In the genomic region with DNA sequence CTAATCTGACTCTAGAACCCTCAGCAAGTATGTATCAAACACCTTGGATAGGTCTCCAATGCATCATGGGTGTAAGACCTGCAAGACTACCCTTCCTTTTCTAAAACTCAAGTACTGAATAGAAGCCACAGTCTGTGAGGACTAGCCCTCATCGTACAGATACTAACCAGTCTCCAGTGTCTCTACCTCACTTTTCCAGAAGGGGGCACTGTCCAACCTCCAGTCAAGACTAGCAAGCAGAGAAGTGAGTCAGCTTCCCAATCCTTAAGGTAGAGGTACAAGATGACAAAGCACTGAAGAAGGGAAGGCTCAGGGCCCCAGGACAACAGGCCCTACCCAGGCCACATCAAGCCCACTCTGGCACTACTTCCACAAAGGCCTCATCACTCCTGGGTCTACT, we compare ENCODE assay signal across 8 mouse cellular contexts. TPM values are rescaled to one million over a fixed set of nuclear protein-coding genes. Genes with fewer than 3 reads are reported as not detected.
DNase-seq lines count a peak whose midpoint lies in the region; ATAC-seq and TF ChIP-seq lines count a peak whose summit lies in the region.

No protein-coding gene starts in this region.

- peaks cover 60% of the 10 kb centered on the region for H3K79me3 ChIP-seq in C2C12 (ENCODE audit: low read depth)

- H3K27me3 ChIP-seq in C2C12 (ENCODE audit: control insufficient read depth, insufficient read depth, insufficient read length), result no peaks in the 10 kb centered on the region

- H3K79me2 ChIP-seq in C2C12 (ENCODE audit: control insufficient read depth, insufficient read depth), result peaks cover 74% of the 10 kb centered on the region

- peaks cover 65% of the 10 kb centered on the region for H3K36me3 ChIP-seq in C2C12 (ENCODE audit: control insufficient read depth, insufficient read depth)

- H3ac ChIP-seq in C2C12 (ENCODE audit: control insufficient read depth, insufficient read length, low read depth), result no peak overlapping the region

- no peak for TF ChIP-seq POLR2A in bone marrow macrophage, adult 2 months (IDR thresholded peaks at IDR 0.05; ENCODE audit: borderline replicate concordance, low read depth, low read length)

- no peak for ATAC-seq in cerebellum, adult (ENCODE audit: insufficient number of reproducible peaks, low FRiP score, low TSS enrichment)
- peak; percentile 41; the same call in 1 of the 2 replicates for ATAC-seq in erythroid progenitor cell, adult 5-6 weeks (replicated peaks; ENCODE audit: low FRiP score, poor library complexity, severe bottlenecking)

- no peak overlapping the region for H3K27ac ChIP-seq in bone marrow macrophage, adult 2 months (ENCODE audit: insufficient read depth, low read depth, low read length)

- TF ChIP-seq CTCF in C2C12 (IDR thresholded peaks at IDR 0.05; ENCODE audit: control insufficient read depth, insufficient read depth, insufficient read length), result peak; percentile 34
- TF ChIP-seq CTCF in bone marrow macrophage, adult 2 months (IDR thresholded peaks at IDR 0.05; ENCODE audit: low read depth, low read length), result 0 out of 2 replicates have a peak, but pooled peaks have one; percentile 30

- DNase-seq in cerebellum, adult 11 months, result peak; percentile 64
- peak; percentile 74 for DNase-seq in kidney, postnatal 14 days
- peak; percentile 65 to 80 for DNase-seq in lung, adult 18-20 months
- DNase-seq in skeletal muscle tissue, adult 2 months (ENCODE audit: low read depth, low spot score), result peak; percentile 60

- no peak overlapping the region for H3K4me3 ChIP-seq in C2C12 (ENCODE audit: insufficient read depth, poor library complexity, severe bottlenecking)
- H3K4me3 ChIP-seq in bone marrow macrophage, adult 2 months (ENCODE audit: insufficient read depth, low read length), result no peak overlapping the region

- peaks cover 52% of the 10 kb centered on the region for H3K4me1 ChIP-seq in bone marrow macrophage, adult 2 months (ENCODE audit: control insufficient read depth, insufficient read depth, low read length)

TF ChIP-seq in C2C12, 6 proteins besides CTCF, POLR2A, EP300 and RAD21:
- TF ChIP-seq USF1 (IDR thresholded peaks at IDR 0.05; ENCODE audit: low read depth) (no peak), FOSL1 (IDR thresholded peaks at IDR 0.05; ENCODE audit: insufficient read depth, low read length, poor library complexity, severe bottlenecking) (no peak), MYOD1 (IDR thresholded peaks at IDR 0.05; ENCODE audit: control insufficient read depth, insufficient read length, low read depth) (no peak), CEBPB (IDR thresholded peaks at IDR 0.05; ENCODE audit: low read depth) (no peak), MAX (IDR thresholded peaks at IDR 0.05) (no peak)

RNA-seq across cellular contexts. Expression of a gene that starts 3.3 kb away (rescaled TPM):
- polyA plus RNA-seq in C2C12 (2012; fragmentation: generic; extraction: Trizol), result 165 TPM
- polyA plus RNA-seq in bone marrow macrophage, adult 2 months (2012; ENCODE audit: insufficient read depth, insufficient read length, missing spikeins), result 144 and 151 TPM in 2 replicates
- 16.6 and 38.6 TPM in 2 replicates for total RNA-seq in erythroid progenitor cell, adult 5-6 weeks (2015; ENCODE audit: low replicate concordance)
- 14.9 and 17.2 TPM in 2 replicates for total RNA-seq in erythroid progenitor cell, adult 5-6 weeks (2017; ENCODE audit: low replicate concordance)

RNA-seq across cellular contexts. Expression of a gene that starts 3.5 kb away (rescaled TPM):
- not detected for polyA plus RNA-seq in C2C12 (2012; fragmentation: generic; extraction: Trizol)
- polyA plus RNA-seq in bone marrow macrophage, adult 2 months (2012; ENCODE audit: insufficient read depth, insufficient read length, missing spikeins), result 2.5 TPM in 2 replicates
- not detected in 2 replicates for total RNA-seq in erythroid progenitor cell, adult 5-6 weeks (2015; ENCODE audit: low replicate concordance)
- total RNA-seq in erythroid progenitor cell, adult 5-6 weeks (2017; ENCODE audit: low replicate concordance), result not detected in 2 replicates

RNA-seq across cellular contexts. Expression of a gene that starts 14.1 kb away (rescaled TPM):
- polyA plus RNA-seq in C2C12 (2012; fragmentation: generic; extraction: Trizol), result 40.8 TPM
- polyA plus RNA-seq in bone marrow macrophage, adult 2 months (2012; ENCODE audit: insufficient read depth, insufficient read length, missing spikeins), result 91.1 and 97.9 TPM in 2 replicates
- 41.1 and 42.3 TPM in 2 replicates for total RNA-seq in erythroid progenitor cell, adult 5-6 weeks (2015; ENCODE audit: low replicate concordance)
- 13.5 and 16.5 TPM in 2 replicates for total RNA-seq in erythroid progenitor cell, adult 5-6 weeks (2017; ENCODE audit: low replicate concordance)

RNA-seq across cellular contexts. Expression of a gene that starts 14.2 kb away (rescaled TPM):
- polyA plus RNA-seq in C2C12 (2012; fragmentation: generic; extraction: Trizol), result 42.6 TPM
- 38.4 and 46.6 TPM in 2 replicates for polyA plus RNA-seq in bone marrow macrophage, adult 2 months (2012; ENCODE audit: insufficient read depth, insufficient read length, missing spikeins)
- 6.5 and 7.1 TPM in 2 replicates for total RNA-seq in erythroid progenitor cell, adult 5-6 weeks (2015; ENCODE audit: low replicate concordance)
- 5.3 and 11.8 TPM in 2 replicates for total RNA-seq in erythroid progenitor cell, adult 5-6 weeks (2017; ENCODE audit: low replicate concordance)

RNA-seq across cellular contexts. Expression of a gene that starts 19.8 kb away (rescaled TPM):
- 3,080 TPM for polyA plus RNA-seq in C2C12 (2012; fragmentation: generic; extraction: Trizol)
- polyA plus RNA-seq in bone marrow macrophage, adult 2 months (2012; ENCODE audit: insufficient read depth, insufficient read length, missing spikeins), result 400 and 420 TPM in 2 replicates
- total RNA-seq in erythroid progenitor cell, adult 5-6 weeks (2015; ENCODE audit: low replicate concordance), result 717 and 721 TPM in 2 replicates
- 417 and 478 TPM in 2 replicates for total RNA-seq in erythroid progenitor cell, adult 5-6 weeks (2017; ENCODE audit: low replicate concordance)
